Mouse (Mus musculus): Measurements from ENCODE around the gene Ldhd.
A peak's percentile ranks its signal among the peaks of the same experiment; 100 is the strongest.
"Not testable (repeated sequence)": the region's sequence is repeated elsewhere in the genome, so short reads cannot be mapped to it uniquely, and the experiment has no call there.

Ldhd gene

DNA sequence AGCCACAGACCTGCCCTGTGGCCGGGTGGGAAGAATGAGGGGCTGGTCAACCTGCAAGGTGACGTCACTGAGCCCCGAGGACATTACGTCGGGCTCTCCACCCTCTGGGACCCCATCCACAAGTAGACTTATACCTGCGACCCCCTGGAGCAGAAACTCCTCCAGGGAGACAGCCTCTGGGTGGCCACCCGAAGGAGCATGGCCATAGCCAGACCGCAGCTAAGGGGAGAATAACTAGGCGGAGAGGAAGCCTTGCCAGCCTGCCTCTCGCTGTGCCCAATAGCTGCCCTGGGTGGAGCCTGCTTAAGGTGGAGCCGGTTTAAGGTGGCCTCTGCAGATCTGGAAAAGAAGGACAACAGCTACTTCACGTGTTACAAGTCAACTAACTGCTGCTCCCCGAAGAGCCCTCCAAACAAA lies at the start of gene Ldhd:
TSS of gene Ldhd (minus strand) at position 270 of the 417 bp plus-strand sequence.
- DNase-seq (ENCODE audit: low read depth, low spot score) = no peak

DNA sequence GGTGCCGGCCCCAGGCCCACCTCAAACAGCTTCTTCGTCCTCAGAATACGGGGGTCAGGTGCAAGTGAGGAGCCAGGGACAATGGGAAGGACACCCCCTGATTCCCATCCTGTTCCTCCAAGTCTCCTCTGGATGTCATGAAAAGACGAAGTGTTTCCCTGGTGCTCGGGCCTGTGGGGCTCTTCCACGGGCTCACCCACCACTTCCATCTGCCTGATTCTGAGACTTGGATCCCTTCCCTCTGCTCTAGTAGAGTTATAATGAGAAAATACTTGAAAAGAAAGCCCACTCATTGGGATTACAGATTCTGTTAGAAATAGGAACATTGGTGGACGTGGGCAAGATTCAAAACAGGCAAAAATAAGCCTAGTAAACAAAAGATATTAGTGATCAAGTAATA lies 48.7 kb upstream of the Ldhd start:
- DNase-seq (ENCODE audit: low read depth, low spot score) = no peak

DNA sequence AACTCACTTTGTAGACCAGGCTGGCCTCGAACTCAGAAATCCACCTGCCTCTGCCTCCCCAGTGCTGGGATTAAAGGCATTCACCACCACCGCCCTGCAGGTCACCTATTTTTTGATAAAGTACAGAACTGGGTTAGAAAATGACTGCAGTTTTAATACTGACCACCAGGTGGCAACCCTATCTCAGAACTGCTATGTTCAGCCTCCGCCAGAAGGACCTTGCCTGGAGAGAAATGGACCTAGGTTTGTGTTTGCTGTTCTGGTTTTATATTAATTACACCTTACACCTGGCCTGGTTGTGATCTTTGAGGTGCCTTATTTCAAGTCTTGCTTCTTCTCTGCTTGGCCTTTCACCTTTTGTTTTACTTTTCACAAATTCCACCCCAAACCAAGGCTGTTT lies 47.9 kb upstream of the Ldhd start:
- DNase-seq (ENCODE audit: low read depth, low spot score) = peak; percentile 80

DNA sequence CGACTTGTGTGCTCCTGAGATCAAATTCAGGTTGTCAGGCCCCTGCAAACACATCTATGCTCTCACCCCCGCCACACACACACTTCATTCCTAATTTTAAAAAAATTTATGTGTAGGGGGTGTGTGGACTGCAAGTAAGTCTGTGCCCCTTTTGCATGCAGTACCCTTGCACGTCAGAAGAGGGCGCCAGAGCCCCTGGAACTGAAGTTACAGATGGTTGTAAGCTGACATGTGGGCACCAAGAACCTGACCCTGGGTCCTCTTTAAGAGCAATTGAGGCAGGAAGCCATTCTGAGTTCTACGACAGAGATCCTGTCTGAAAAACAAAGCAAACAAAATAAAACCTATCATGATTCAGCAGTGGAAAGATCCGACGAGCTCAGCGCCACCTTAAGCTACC lies 46.1 kb upstream of the Ldhd start:
- DNase-seq (ENCODE audit: low read depth, low spot score) = no peak

DNA sequence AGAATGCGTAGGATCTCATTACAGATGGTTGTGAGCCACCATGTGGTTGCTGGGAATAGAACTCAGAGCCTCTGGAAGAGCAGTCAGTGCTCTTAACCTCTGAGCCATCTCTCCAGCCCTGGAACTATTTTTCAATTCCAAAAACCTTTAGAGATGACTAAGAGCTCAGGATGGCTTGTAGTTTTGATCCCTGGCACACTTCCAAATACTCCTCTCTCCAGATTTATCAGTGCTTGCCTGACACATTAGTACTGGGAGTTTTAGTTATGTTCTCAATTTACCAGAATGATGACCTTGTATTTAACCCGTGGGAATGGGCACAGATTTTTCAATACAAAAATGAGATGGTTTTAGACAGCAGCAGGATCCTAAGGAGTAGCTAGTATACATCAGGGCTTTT lies 36.6 kb upstream of the Ldhd start:
- no peak for DNase-seq (ENCODE audit: low read depth, low spot score)

DNA sequence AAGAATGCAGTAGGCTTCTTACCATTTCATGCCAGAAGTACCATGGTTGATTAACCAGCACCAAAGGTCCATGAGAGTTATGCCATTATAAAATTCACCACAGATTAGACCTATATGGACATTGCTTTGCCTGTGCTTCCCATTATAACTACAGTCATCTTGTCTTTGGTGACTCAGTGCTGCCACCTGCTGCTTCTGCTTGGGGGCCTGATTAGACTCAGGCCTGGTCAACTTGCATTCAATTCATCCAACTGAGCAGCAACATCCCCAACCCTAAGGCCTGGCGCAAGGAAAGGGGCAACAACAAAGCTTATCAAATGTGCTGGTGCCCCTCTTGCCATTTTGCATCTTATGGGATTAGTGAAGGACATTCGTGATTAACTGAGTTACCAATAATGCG lies 32.3 kb upstream of the Ldhd start:
- peak; percentile 61 for DNase-seq (ENCODE audit: low read depth, low spot score)

DNA sequence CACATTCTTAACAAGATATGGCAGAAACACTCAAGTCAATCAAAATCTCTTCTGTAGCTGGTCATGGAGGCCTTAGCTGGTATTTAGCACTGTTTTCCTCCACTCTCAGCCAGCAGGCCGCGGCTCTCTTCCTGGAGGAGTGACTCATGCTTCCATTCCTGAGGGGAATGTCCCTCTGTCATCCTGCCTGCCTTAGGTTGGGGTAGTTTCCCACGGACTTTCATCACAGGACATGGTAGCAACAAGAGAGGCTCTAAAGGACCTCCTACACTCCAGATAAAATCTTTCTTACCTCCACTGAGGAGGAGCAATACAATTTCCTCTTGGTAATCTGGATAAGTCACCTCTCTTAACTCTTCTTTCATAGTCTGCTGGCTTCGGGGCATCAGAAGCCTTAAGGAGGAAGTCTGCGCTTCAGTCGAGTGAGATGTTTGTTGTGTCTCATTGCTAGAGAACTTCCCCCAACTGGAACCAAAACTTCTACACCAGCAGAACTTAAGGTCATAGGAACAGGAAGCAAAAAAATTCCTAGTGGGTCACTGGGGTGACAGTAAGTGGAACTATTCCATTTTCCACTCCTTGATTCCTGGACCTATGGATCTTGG lies 28.7 kb upstream of the Ldhd start:
- DNase-seq (ENCODE audit: low read depth, low spot score) = no peak

DNA sequence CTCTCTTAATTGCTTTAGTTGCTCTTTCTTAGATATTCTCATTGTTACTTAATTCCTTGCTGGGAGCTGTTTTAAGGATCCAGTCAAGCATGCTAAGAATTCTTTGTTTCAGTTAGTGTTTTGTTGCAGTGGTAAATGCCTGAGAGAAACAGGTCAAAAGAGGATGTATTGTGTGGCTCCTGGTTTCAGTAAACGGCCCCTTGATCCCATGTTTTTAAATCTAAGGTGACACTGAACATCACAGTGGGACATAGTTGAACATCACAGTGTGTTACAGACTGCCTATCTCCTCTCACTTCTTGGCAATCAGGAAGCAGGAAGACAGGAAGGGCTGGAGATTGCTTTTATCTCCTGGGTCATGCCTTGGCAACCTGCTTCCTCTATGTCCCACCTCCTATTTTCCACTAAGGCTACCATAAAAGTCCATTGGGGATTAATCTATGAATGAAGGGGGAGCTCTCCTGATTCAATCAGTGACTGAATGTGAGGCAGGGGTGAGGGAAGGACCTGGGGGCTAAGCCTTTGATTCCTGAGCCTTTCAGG lies 27.2 kb upstream of the Ldhd start:
- no peak for DNase-seq (ENCODE audit: low read depth, low spot score)

DNA sequence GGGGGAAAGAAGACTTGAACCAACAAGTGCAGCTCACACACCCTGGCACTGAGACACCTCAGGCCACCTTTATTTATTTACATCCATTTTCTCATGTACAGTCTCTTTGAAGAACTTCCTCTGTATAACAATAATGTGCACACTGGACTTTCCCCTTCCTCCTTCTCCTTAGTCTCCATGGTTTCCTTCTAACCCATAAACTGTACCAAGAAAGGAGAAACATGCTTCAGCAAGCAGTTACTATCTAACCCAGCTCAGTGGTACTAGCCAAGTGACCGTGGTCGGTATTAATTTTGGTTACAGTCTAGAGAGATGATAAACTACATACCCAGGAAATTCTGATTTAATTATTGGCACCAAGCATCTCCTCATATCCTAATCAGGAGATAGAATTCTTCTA lies 23.4 kb upstream of the Ldhd start:
- DNase-seq (ENCODE audit: low read depth, low spot score) = no peak

DNA sequence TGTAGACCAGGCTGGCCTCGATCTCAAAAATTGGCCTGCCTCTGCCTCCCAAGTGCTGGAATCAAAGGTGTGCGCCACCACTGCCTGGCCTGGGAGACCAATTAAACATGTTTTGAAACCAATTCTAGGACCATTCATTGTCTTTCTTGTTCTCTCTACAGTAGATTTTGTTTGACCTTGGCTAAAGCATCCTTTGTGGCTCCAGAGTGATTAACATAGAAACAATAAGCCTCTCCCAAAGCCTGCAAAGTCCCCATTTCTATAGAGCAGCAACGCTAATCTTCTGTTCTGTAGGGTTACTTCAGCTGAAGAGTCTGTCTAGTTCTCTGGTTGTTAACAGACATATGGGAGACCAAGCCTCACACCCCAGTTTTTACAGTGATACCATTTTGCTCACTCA lies 20.5 kb upstream of the Ldhd start:
- DNase-seq (ENCODE audit: low read depth, low spot score) = no peak

DNA sequence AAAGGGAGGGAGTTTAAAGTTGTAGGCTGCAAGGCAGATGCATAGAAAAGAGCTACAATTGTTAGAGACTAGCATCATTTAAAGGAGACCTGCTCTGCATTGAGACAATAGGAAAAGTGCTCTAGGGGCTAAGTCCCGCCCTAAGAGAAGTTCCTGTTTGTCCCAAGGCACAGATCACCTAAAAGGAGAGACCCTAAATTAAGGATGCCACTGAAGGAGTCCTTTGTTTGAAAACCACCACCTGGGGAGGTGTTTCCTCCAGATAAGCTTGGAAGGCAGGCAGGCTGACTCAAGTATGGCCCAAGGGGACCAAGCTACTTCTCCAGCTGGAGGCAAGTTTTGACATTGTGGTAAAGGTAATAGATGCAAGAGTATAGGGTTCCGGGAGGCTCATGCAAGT lies 18.7 kb upstream of the Ldhd start:
- no peak for DNase-seq (ENCODE audit: low read depth, low spot score)

DNA sequence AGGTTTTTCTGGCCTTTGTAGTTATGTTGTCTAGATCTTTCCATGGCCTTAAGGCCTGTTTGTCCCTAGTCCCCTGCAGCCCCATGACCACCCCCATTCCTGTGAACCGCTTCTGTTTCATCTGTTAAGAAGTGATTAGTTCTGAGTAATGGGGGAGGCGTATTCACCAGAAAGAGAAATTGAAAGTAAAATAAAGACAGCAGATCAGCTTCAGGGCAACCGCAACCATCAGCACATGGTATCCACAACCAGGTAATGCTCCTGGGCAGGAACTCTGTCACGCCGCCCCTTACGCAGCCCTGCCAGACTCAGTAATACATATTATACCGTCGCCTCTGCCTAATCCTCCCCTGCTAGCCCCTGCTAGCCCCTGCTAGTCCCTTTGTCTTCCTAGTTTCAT lies 15.5 kb upstream of the Ldhd start:
- DNase-seq (ENCODE audit: low read depth, low spot score) = no peak

DNA sequence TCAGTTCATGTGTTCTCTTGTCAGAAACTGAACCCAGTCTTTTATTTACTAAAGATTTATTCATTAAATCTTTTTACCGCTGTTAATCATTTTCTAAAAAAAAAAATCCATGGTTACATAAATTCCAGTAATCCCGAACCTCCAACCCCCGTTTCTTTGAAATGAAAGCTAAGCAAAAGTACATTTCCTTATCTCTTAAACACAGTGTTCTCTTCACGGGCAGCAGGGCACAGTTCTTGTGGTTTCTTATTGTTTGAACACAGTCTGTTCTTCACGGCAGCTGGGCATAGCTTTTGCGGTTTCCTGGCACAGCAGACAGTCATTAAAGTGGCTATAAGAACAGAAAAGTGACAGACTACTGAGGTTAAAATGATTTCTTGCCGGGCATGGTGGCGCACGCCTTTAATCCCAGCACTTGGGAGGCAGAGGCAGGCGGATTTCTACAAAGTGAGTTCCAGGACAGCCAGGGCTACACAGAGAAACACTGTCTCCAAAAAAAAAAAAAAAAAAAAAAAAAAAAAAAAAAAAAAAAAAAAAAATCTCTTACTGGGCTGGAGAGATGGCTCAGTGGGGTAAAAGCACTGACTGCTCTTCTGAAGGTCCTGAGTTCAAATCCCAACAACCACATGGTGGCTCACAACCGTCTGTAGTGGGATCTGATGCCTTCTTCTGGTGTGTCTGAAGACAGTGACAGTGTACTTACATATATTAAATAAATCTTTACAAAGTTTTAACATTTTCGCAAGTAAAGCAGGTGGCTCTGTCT lies 14.3 kb upstream of the Ldhd start:
- DNase-seq (ENCODE audit: low read depth, low spot score) = not testable (repeated sequence)

DNA sequence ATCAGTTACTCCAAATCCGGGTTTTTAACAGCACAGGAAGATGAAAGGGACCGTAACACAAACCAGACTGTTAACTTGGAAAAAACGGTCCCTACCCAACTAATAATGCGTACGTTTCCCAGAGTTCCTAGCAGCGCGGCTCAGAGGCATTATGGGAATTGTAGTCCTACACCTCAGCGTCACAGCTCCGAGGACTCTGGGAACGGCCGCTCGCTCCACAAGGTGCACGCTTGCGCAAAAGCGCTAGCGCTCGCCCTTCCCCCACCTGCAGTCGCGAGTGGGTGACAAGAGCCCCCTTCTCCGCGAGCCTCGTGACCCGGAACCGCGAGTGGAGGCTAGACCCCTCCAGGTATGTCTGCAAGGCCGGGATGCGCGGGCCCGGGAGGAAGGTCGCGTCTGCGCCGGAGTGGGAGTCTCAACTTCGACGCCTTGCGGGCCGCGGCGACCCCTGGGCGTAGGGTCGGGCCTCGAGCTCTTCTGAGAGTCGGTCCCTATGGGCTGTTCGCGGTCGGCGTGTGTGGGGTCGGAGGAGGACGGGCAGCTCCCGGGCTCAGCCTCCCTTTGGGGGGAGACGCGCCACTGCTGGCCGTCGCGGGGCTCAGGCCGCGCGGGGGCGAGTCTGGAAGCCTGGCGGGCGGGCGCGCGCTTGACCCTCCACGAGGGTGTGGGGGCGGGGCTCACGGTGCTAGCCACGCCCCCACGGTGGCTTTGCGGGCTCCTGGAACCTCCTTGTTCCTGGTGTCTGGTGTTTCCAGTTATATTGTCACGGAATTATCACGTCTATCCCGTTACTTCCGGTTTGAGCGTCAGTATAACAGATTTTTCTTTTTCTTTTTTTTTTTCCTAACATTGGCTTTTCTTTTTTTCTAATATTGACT lies 13.3 kb upstream of the Ldhd start, which contains the start of gene Zfp1:
TSS of gene Zfp1 (plus strand) at position 138 of the 878 bp plus-strand sequence.
- peak; percentile 96 for DNase-seq (ENCODE audit: low read depth, low spot score)

DNA sequence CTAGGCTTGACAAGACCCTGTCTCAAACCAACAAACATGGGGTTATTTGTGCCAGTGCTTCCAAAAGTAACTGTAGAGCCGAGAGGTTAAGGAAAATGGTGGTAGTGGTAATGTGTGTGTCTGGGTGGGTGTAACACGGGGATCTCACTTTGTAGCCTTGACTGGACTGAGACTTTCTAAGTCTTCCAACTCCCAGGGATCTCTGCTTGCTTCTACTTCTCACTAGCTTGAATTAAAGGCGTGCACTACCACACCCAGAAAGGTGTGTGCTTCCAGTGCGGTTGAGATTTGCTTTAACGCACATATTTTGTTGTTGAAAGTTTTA lies 12.7 kb upstream of the Ldhd start:
- DNase-seq (ENCODE audit: low read depth, low spot score) = no peak

DNA sequence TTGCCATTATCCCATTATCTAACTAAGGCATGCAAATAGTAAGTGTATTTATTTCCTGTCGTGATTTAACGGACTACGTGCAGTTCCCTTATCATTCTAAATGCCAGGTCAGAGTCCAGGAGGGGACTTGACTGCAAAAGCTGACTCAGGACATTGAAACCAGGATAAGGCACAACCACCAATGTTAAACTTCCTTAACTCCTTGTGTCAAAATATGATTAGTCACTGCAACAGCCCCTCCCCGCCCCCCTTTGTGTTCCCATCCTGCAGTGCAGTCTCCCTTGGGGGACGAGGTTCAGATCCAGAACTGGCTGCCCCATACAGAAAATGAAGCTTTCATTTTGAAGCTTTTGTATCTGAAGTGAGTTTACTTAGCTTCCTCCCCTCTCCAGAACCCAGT lies 12.3 kb upstream of the Ldhd start:
- no peak for DNase-seq (ENCODE audit: low read depth, low spot score)

DNA sequence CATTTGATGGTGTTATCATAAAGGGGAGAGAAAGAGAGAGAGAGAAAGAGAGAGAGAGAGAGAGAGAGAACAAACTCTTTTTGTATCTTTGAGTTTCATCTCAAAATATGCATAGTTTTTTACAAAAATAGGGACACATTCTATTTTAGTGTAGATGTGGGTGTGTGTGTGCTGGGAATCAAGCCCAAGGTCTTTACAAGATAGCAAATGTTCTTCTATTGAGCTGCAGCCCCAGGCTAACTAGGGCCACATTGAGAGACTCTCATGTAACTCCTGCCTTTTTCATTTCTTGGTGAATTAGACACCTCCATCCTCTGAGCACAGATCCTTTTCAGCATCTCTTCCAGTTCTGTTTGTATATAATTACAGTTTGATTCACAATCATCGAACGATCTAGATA lies 10.9 kb upstream of the Ldhd start:
- DNase-seq (ENCODE audit: low read depth, low spot score) = no peak

DNA sequence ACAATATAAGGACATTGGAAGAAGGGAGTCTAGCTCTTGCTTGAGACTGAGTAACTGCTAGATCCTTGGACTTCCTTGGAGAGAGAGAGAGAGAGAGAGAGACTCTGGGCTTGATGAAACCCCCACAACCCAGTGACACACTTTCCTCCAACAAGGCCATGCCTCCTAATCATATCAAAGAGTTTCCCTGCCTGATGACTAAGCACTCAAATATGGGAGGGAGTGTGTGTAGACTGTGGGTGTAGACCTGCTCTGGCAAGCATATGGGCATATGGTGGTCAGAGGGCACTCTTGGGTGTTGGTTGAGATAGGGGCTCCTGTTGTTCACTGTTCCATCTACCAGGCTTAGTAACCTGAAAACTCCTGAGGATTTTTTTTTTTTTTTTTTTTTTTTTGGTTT lies 7.9 kb upstream of the Ldhd start:
- DNase-seq (ENCODE audit: low read depth, low spot score) = no peak

DNA sequence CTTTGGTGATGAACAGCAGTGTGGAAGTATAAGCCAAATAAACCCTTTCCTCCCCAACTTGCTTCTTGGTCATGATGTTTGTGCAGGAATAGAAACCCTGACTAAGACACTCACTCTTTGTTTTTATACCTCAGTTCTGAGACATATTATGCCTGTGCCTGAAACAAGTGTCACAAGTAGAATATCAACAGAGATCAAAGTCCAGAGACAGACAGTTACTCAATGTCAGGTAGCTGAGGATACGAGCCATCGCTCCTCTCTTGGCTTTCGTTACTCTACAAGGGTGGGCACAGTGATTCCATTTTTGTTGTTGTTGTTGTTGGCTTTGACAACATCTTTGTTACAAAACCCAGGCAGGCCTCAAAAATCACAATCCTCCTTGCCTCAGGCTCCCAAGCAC lies 2.8 kb upstream of the Ldhd start:
- no peak for DNase-seq (ENCODE audit: low read depth, low spot score)

DNA sequence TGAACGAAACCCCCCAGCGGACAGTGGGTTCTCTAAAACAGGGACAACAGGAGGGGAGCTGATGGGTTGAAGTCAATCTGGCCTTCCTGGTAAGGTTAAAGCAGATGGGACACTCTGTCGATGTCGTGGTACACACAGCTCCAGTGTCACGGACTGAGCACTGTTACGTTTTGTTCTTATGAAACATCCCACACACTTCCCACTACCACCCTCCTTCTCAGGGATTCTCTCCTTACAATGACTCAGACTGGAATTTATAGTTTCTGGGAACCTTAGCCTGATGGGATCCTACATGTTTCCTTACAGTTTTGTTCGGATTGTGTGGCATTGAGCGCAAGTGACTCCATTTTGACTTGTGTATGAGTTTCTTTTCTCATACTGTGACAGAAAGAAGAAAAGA lies 1.4 kb upstream of the Ldhd start:
- DNase-seq (ENCODE audit: low read depth, low spot score) = no peak

DNA sequence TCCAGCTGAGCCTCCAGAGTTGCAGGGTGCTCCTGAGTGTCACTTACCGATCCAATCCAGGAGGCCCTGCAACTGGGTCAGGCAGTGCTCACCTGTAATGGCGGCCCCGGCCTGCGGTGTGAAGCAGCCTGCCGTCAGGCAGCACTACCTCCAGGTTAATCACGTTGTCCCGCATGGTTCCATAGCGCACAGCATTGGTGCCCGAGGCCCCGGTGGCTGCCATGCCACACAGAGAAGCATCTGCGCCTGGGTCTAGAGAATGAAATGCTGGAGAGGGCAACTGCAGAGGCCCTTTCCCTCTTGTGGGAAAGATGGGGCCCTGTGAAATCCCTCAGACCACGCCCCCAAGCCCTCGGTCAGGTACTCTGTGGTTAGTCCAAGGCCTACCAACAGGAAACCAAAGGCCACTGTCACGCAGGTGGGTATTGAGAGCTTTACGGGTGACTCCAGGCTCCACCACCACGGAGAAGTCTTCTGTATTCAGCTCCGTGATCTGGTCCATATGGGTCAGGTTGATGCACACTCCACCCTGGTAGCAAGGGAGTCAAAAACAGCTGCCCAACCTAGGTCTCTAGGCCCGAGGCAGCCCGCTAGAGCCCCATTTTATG lies 1.2 kb downstream of the Ldhd start:
- DNase-seq (ENCODE audit: low read depth, low spot score) = no peak

DNA sequence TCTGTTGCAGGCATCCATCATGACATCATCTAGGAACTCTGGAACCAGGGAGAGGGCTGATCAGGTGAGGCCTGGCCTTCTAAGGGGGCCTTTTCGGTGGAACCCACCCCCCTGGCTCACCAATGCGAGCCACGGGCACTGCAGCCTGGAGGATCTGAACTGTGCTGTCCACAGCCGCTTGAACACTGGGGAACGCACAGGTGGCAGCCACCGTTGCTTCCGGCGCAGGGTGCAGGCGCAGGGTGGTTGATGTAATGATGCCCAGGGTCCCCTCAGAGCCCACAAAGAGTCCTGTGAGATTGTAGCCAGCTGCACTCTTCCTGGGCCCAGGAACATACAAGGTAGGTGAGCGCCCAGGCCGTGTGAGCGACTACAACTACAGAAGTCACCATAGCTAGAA lies 1.8 kb downstream of the Ldhd start:
- DNase-seq (ENCODE audit: low read depth, low spot score) = no peak
